Mouse (Mus musculus): ENCODE measurements around the gene Apela. TPM values are rescaled to one million over a fixed set of nuclear protein-coding genes. Genes with fewer than 3 reads are reported as not detected.

The Apela gene
- polyA plus RNA-seq, 1 experiment from 2014 or later: 7.1 TPM

GRCm38 (mm10) chr8:64998806-64999365 lies 38.2 kb downstream of the Apela start:
- no peaks in the 10 kb centered on the region for H3K9me3 ChIP-seq (ENCODE audit: control insufficient read depth, low read length)
- no peak overlapping the region for H3K9ac ChIP-seq (ENCODE audit: low read length)
- H3K4me1 ChIP-seq (replicated peaks; ENCODE audit: control insufficient read depth, insufficient read depth, low read length): no peaks in the 10 kb centered on the region
- H3K27me3 ChIP-seq (replicated peaks; ENCODE audit: control insufficient read depth, insufficient read depth, low read length): no peaks in the 10 kb centered on the region
- no peak overlapping the region for H3K27ac ChIP-seq (ENCODE audit: low read depth)
- no peak overlapping the region for H3K4me2 ChIP-seq (ENCODE audit: low read length)
- no peaks in the 10 kb centered on the region for H3K36me3 ChIP-seq (ENCODE audit: control insufficient read depth, insufficient read depth, low read length)
- 87% methylated on average over 4 of the region's 4 CpGs for WGBS
- DNase-seq (ENCODE audit: low spot score) (no peak), ATAC-seq (replicated peaks; ENCODE audit: low FRiP score, low TSS enrichment, low read depth) (no peak)
- no peak overlapping the region for H3K4me3 ChIP-seq (ENCODE audit: low read depth, low read length)

- no peak for DNase-seq (ENCODE audit: low spot score)
- Histone ChIP-seq H3K4me3 (ENCODE audit: low read depth, low read length) (no peak within 1 kb of the TSS), H3K27ac (ENCODE audit: low read depth) (no peak within 1 kb of the TSS), H3K4me1 (replicated peaks; ENCODE audit: control insufficient read depth, insufficient read depth, low read length) (no peaks in the 10 kb centered on the region), H3K27me3 (replicated peaks; ENCODE audit: control insufficient read depth, insufficient read depth, low read length) (no peaks in the 10 kb centered on the region), H3K9me3 (ENCODE audit: control insufficient read depth, low read length) (peaks cover 5% of the 10 kb centered on the region; the same call in 1 of the 2 replicates), H3K9ac (ENCODE audit: low read length) (no peak within 1 kb of the TSS), H3K4me2 (ENCODE audit: low read length) (no peak within 1 kb of the TSS), H3K36me3 (ENCODE audit: control insufficient read depth, insufficient read depth, low read length) (no peaks in the 10 kb centered on the region)
- ATAC-seq (replicated peaks; ENCODE audit: low FRiP score, low TSS enrichment, low read depth): no peak
- WGBS: 90% methylated on average over 4 of the region's 4 CpGs
Observed at GRCm38 (mm10) chr8:64987731-64988130, 49.4 kb downstream of the Apela start, which contains the start of gene Trim75. TSS of gene Trim75 (minus strand) at chr8:64987831.

- H3K36me3 ChIP-seq (ENCODE audit: control insufficient read depth, insufficient read depth, low read length): no peaks in the 10 kb centered on the region
- 71% methylated on average over 20 of the region's 20 CpGs for WGBS
- no peak overlapping the region for H3K4me2 ChIP-seq (ENCODE audit: low read length)
- ATAC-seq (replicated peaks; ENCODE audit: low FRiP score, low TSS enrichment, low read depth) (no peak), DNase-seq (ENCODE audit: low spot score) (no peak)
- H3K4me3 ChIP-seq (ENCODE audit: low read depth, low read length): no peak overlapping the region
- no peaks in the 10 kb centered on the region for H3K9me3 ChIP-seq (ENCODE audit: control insufficient read depth, low read length)
- H3K27ac ChIP-seq (ENCODE audit: low read depth): no peak overlapping the region
- no peaks in the 10 kb centered on the region for H3K4me1 ChIP-seq (replicated peaks; ENCODE audit: control insufficient read depth, insufficient read depth, low read length)
- no peaks in the 10 kb centered on the region for H3K27me3 ChIP-seq (replicated peaks; ENCODE audit: control insufficient read depth, insufficient read depth, low read length)
- no peak overlapping the region for H3K9ac ChIP-seq (ENCODE audit: low read length)
Observed at GRCm38 (mm10) chr8:64983150-64983897, 53.8 kb downstream of the Apela start.

Other genes with a start within 250 kb of the Apela start
- gene Klhl2, start 187.3 kb downstream of the Apela start, polyA plus RNA-seq (2014; fragmentation: Nextera tagmentation; extraction: Ambion mirVana): 12.4 and 18.1 TPM in 2 replicates
- 36.4 and 44.1 TPM in 2 replicates for gene Tmem192, start 90.2 kb downstream of the Apela start, polyA plus RNA-seq (2014; fragmentation: Nextera tagmentation; extraction: Ambion mirVana)
- gene Trim75, start 49.5 kb downstream of the Apela start, polyA plus RNA-seq (2014; fragmentation: Nextera tagmentation; extraction: Ambion mirVana): not detected in 2 replicates
- 0.39 TPM in 1 of 2 replicates, not detected in the other for gene Trim61, start 18.8 kb downstream of the Apela start, polyA plus RNA-seq (2014; fragmentation: Nextera tagmentation; extraction: Ambion mirVana)
- gene Trim60, start 18.8 kb downstream of the Apela start, polyA plus RNA-seq (2014; fragmentation: Nextera tagmentation; extraction: Ambion mirVana): not detected in 2 replicates
- gene Gm10663, start 37.7 kb upstream of the Apela start, polyA plus RNA-seq (2014; fragmentation: Nextera tagmentation; extraction: Ambion mirVana): not detected in 2 replicates
- 12.0 and 14.3 TPM in 2 replicates for gene BC030870, start 92.2 kb upstream of the Apela start, polyA plus RNA-seq (2014; fragmentation: Nextera tagmentation; extraction: Ambion mirVana)